Mouse (Mus musculus) retina, postnatal 7 days (tissue): ENCODE measurements around the gene Zic4.

Experiments
- DNase-seq: peaks from one replicate; pipeline ENCODE4 v3.0.0-alpha.2; 2012; ENCODE audit warnings: low read depth, low spot score

Zic4 gene

DNA sequence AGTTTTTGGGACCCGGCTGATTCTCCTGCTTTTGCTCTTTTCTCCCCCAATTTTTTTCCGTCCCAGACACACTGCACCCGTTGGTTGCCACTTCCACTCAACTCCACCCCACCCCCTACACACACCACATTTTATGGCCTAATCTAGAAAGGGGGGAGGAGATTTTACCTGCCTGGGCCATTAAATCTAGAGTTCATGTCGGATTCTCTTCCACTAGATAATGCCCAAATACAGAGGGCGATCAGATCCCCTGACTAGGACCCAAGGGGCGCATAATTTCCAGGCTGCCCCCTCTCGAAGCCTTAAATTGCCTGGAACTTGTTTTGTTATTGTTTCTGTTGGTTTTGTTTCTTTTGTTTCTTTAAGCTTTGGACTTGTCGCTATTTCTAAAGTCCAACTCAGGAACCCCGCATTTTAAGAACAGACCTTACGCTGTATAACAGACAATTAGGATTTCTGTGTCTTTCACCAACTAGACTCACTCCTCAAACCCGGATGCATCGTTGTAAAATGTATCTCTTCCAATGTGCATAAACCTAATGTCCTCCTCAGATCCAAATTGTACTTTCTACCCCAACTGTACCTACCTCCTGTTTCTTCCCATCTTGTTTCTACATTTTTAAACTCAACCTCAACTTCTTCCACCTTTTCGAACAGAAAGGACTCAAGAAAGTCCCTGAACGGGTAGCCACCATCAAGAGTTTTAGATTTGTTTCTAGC is 958 bp downstream of the Zic4 start:
- no peak for DNase-seq

DNA sequence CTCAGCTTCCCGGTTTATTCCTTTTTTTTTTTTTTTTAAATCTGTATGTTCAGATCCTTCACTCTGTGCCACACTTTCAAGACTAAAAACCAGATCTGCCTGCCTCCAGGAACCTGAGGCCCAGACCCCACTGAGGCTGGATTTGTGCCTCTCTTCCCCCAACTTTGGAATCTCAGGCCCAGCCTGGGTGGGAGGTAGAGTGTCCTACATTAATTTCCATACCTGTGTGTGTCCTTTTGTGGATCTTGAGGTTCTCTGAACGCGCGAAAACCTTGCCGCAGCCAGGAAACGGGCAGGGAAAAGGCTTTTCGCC is 1.6 kb downstream of the Zic4 start:
- no peak for DNase-seq

DNA sequence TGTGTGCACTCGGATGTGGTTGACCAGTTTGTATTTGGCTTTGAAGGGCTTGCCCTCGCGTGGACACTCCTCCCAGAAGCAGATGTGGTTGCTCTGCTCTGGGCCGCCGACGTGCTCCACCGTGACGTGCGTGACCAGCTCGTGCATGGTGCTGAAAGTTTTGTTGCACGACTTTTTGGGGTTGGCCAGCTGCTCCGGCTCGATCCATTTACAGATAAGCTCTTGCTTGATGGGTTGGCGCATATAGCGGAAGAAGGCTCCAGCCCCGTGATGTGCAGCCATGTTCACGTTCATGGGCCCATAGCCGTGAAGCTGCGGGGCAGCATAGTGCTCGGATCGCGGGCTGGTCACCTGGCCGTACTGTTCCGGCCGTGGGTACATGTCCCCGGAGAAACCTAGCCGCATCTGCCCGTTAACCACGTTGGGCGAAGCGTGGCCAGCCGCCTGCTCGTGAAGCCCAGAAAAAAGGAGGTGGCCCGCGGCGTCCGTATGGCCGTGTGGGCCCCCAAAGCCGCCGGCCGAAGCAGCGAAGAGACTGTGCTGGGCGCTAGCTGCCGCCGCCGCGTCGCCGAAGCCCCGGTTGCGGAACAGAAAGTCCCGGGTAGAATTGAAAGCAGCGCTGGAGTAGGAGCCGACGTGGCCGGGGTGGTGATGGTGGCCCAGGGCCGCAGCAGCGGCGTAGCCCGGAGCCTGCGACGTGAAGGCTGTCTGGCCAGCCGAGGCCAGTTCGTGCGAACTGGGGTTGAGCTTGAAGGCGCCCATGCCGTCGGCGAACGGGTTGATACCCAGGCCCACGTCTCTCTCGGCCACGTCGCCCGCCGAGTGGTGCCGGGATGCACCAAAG is 2.1 kb downstream of the Zic4 start:
- no peak for DNase-seq

DNA sequence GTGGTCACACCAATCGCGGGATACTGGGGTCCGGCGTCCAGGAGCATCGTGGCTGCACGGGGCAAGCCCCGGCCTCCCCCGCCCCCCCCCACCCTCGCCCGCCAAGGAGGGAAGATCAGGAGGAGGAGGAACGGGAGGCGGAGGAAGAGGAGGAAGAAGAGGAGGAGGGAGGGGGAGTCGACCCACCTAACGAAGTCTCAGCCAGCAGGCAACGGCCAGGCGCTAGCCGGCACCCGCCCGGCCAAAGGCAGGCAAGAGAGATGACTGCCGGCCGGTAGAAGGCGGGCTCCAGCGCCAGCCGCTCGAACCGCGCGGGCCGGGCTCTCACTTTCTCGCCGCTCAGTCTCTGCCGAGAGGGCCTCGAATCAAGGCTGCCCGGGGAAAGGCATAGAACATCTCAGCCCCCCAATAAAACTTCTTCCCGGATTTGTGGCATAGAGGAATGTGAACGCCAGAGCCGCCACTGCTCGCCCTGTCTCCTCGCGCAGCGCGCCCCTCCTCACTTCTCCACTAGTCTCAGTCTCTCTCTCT is 2.8 kb downstream of the Zic4 start:
- no peak for DNase-seq

DNA sequence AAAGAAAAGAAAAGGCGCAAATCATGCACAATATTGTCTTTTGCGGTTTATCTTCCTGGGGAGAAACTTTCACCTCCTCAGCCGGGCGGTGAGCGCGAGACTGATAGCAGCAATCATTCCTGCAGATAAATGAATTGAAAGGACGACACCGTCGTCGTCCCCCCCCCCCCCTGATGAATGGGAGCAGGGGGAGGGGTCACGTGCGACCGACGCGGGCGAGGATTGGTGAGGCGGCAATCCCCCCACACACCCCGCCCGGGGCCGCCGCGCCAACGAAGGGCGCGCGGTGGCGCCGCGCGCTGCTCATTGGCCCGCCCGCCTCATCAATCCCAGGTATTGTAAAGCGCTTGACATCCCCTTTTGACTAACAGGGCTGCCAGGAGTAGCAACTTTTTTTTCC is 3.5 kb downstream of the Zic4 start, which contains the start of gene Zic1:
Zic1 (minus strand) TSS at position 147 of the 400 bp plus-strand sequence.
- DNase-seq = no peak

DNA sequence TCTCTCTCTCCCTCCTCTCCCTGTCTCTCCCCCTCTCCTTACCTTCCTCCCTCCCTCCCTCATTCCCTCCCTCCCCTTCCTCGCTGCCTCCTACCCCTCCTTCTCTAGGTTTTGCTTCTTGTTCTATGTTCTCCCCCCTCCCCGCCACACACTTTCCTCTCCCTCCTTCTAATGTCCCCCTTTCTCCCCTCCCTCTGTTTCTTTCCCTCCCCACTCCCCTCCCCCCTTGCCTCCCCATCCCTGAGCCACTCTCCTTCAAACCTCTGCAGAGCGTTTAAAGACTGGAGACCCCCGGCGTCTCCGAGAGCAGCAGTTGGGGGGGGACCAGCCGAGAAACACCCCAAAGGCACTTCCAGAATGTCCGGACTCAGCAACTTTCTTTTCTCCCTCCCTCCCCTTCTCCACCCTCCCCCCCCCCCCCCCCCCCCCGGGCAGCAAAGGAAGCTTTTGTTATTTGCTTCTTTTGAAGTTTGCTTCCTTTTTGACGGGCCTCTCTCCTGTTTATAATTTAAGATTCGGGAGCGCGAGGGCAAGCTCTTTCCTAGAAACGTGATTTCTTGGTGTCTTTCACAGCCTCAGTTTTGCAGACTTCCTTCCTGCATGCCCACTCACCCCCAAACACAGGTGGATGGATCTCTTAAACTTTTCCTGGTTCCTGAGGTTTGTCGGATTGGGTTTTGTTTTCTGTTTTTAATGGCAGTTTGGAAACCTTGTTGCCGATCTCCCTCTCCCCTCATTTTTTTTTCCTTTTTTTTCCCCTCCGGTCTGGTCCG is 4.2 kb downstream of the Zic4 start:
- no peak for DNase-seq

DNA sequence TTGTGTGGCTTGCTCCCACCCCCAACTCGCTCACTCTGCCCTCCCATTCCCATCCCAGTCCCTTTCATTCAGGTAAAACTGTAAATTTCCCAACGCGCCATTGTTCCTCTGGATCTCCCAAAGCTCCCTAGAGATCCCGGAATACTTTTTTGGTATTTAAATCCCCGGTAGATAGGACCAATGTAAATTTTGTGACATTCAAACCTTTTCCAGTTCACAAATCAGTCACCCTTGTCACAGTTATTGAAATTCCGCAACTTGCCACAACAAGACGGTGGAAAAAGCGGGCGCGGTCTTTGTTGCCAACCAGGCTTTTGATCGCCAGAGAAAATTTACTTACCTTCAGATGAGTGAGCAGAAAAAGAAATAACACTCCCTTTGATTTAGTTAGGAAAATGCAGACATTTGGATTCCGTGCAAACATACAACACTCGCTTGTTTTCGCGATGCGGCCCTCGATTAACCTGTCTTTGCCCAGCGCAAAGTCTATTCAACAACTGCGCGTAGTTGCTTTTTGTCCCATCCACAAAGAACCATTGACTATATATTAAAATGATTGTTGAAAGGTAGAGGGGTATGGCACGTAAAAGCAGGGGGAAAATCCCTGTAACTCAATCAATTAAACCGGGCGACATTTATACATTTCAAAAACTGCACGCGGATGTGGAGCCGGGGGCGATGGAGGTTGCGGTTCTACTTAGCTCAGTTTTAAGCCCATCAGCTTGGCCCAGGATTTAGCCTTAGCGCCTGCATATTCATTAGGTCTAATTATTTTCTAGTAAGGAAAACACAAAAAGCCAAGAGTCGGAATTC is 5.0 kb downstream of the Zic4 start:
- no peak for DNase-seq

DNA sequence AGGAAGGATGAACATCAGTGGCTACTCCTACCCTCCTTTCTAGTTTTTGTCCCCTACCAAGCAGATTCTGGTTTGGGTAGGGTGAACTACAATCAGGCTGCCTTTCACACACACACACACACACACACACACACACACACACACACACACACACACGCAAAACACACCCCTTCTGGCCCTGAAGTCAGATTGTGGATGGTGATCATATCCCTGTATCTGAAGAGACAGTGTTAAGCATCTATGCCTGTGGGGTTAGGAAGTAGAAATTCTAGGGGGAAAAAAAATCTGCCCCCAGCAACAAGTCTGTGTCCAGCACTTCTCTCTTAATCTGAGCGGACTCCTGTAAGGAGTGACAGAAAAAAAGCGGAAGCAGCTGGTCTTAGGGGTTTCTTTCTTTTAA is 5.9 kb downstream of the Zic4 start:
- no peak for DNase-seq

DNA sequence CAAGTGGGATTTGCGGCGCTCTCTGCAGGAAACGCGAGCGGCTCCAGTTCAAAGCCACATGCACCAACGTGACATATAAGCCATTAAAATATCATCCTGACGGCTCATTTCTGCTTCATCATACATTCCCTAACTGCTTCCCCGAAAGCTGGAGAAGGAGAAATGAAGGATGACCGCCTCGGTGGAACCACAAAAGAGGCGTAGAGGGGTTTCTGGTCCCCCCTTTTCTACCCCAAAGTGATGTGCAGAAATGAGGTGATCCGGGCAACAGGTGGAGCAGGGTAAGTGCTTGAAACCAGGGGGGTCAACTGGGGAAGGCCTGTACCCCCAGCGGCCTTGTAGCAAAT is 6.7 kb downstream of the Zic4 start:
- no peak for DNase-seq

DNA sequence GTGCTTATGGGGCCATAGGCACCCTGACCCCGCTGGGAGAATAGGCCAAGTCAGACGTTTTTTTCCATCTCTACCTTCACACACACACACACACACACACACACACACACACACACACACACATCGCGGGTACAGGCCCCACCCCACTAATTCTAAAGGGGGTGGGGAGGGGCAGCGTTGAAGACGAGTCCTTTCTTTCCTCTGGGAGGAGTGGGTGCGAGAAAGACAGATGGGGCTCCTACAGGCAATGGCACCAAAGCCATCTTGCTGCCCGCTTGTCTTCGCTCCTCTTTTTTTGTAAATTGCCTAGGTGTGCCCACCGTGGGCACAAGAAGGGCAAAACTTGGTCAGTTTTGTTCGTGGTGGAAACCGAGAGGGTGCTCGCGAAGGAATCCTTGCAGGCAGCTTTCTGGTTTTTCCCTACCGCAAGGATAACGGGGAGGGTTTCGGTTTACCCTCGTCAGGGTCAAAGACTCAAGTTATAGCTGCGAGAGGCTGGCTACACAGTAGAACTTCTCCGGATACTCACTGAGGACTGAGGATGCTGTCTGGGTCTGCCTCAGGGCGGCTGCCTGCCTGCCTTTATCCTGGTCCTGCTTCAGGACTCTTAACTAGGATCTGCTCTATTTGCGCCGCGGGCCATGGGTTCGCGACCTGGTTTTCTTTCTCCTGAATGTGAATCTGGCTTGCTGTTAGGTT is 7.2 kb downstream of the Zic4 start:
- no peak for DNase-seq

DNA sequence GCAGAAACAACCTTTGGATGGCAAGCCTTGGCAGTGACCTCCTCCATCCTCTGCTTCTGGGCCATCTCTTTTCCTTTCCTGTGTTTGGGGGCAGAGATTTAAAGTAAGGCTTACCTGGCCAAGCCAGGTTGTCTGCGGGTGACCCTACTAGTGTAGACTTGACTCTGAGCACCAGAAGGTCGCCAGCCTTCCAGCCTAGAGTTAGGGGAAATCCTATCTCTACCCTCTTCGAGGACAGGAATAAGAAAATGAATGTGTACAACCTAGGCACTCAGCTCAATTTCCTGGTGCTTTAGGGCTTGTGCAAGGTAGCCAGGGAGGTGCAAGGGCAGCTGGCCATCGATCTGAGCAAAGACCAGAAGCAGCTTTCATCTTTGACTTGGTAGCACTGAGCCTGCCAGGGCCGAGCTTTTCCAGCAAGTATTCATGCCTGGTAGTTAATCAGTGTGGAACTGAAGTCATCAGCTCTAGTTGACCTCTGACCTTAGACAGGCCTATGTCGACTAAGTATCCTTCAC is 8.0 kb downstream of the Zic4 start:
- DNase-seq = no peak

DNA sequence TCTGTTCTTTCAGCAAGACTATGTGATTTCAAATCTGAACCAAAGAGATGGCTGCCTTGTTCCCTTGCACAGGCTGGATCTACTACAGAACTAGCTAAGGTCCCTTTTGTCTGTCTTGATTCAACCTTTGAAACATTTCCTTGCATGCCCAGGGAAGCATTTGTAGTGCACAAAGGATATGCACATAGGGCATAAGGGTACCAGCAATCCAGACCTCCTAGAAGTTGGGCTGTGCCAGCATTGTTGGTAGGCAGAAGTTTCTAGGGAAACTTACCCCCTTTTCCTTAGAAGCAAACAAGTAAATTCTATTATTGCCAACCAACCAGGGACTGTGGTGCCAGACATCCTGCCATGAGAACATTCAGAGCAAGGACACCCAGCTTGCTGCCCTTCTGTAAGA is 8.8 kb downstream of the Zic4 start:
- no peak for DNase-seq

DNA sequence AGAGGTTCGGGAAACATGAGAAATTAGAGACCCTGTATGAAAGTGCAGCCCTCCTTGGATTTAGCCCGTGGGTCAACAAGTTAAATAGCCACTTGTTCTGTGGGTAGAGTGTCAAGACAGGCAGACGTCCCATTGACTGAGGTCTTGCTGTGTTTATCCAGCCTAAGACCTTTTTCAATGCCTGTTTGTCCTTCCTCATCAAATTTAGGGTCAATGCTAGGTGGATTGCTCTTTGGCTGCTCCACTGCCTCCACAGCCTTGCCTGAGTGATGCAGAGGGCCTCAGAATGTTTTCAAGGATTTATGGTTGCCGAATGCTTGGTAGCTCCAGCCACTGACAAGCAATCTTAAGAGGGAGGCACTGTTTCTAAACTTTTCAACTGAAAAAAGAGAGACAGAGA is 9.4 kb downstream of the Zic4 start:
- no peak for DNase-seq

DNA sequence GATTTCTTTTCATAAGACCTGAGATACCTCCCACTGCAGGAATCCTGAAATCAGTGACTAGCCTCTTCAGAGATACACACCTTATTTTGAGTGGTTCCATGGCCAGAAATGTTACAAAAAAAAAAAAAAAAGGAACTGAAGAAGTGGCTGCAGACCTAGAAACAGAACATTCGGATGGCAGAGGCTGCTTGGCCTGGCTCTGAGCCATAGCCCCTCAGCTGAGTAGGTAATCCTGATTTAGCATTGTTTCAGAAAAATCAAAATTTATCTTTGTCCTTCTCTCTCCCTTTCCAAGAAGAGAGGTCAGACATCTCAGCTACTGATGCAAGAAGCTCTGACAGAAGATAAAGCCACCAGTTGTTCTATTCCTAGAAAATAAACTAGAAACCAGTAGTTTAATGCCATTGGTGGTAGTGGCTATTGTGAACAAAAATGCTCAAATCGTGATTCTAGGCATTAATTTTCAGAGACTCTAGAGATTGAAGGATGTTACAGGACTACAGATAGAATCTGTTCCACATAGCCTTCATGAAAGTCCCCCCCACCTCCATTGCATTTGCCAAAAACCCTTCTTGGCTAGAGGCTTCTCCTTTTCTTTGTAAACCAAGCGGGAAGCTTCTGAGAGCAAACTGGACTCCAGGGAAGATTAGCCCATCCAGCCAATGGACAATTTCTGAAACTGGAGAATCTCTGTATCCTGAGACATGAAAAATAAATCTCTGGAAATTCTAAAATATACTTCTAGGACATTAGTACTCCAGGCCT is 11.8 kb downstream of the Zic4 start:
- DNase-seq = no peak

DNA sequence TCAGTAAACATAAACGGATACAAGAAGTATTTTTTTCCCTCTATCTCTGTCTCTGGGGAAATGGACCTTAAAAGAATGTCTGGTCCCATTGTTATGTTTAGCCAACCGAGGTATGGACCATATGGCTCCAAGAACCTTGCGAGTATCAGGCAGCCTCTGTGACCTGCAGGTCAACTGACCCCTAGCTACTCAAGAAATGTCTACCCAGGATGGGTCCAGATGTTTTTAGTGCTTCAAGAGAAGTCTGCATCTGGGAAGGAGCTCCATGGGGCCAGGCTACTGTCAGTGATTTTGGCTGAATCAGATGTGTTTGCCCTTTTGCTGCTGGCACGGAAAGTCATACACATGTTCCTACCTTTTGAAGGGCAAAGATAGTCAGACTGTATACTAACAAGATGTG is 12.5 kb downstream of the Zic4 start:
- no peak for DNase-seq

DNA sequence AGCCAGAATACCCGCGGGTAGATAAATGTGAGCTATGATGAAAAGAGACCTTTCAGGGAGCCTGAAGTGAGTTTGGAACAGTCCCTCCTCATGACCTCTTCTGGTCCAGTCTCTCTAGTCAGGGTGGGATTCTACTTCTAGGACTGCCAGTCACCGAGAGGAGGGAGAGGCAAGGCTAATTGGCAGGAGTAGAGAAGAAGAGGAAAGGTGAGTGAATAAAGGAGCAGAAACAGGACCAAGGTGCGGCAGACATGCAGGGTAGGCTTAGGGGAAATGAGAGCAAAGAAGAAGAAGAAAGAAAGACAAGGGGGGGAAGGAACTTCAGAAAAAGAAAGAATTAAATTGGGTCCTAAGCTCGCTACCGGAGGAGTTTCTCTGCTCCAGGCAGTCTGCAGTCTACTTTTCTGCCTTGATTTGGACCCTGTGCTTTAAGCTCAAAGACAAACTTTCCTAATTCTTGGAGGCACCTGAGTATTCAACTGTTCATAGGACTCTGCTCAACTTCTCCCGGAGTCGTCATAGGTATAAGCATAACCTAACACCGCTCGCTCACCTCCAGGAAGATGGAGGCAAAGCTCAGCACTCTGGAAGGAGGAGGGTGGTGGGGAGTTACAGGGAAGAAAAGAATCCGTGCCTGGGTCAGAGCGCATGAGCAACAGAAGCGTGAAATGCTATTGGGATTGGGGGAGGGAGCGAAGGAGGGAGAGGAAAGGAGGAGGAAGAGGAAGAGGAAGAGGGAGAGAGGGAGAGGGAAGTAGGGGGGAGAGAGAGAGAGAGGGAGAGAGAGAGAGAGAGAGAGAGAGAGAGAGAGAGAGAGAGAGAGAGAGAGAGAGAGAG is 15.0 kb downstream of the Zic4 start:
- no peak for DNase-seq

DNA sequence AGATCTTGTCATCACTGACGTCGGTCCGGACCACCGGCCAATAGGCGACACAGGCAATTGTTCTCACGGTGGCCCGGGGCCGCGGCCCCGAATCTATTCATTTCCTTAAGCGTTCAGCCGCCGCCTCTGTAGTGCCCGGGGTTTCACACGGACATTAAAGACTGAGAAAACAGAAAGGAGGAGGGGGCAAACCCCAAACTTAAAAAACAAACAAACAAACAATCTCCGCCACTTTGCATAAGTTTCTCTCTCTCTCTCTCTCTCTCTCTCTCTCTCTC is 15.6 kb downstream of the Zic4 start:
- DNase-seq = no peak

DNA sequence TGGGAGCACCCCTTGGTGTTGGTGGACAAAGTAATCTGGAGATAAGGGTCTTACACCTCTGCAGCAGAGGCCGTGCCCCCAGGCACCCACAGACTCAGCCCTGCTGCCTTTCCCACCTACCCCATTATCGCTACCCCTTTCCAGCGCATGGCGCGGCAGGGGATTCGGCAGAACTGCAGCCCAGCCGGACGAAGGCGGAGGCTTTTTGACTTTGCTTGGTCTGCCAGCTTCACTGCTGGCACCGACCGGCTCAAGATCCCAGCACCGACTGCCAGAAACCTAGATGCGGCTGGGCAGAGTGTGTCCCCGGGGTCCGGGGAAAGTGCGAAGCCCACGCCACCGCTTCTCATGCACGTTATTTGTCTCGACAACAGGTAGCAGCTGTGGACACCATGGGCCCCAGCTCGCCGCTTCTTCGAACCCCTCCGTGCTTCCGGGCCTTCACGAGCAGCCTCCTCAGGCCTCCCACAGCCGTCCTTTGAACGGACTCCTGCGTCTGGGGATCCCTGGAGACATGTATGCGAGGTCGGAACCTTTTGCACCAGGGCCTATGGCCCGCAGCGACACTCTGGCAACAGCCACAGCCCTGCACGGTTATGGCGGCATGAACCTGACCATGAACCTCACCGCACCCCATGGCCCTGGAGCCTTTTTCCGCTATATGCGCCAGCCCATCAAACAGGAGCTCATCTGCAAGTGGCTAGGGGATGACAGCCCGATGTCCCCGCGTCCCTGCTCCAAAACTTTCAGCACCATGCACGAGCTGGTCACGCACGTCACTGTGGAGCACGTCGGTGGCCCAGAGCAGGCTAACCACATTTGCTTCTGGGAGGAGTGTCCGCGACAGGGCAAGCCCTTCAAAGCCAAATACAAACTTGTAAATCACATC is 16.4 kb downstream of the Zic4 start:
- no peak for DNase-seq
